Mouse (Mus musculus) bone marrow, adult 2 months (tissue): ENCODE data around the gene Flywch2.

Experiments
- CTCF ChIP-seq: fragments of 200-500 bp; IDR thresholded peaks from 2 replicates; pipeline ENCODE4 v1.5.1; 2011; ENCODE audit warnings: low read length, control low read depth; ENCODE audit not compliant: control insufficient read depth, insufficient read depth
- POLR2A ChIP-seq: fragments of 200-500 bp; IDR thresholded peaks from 2 replicates; pipeline ENCODE4 v1.6.1; 2011; ENCODE audit warnings: low read depth, mild to moderate bottlenecking, control low read depth, low read length, borderline replicate concordance; ENCODE audit not compliant: control insufficient read depth

GRCm38 (mm10) chr17:23819235-23819634 is 33.4 kb upstream of the Flywch2 start:
- TF ChIP-seq CTCF (no peak), POLR2A (no peak)
